Mouse (Mus musculus) liver, embryonic 11.5 days (tissue): ENCODE data around the gene Ralgapa1. TPM values are rescaled to one million over a fixed set of nuclear protein-coding genes. Genes with fewer than 3 reads are reported as not detected.
"Not testable (repeated sequence)": the region's sequence is repeated elsewhere in the genome, so short reads cannot be mapped to it uniquely, and the experiment has no call there.

Experiments used
- ATAC-seq: fragments of 200-750 bp; cut with Nextera tagmentation; replicated peaks from 2 replicates; pipeline ENCODE4 v1.8.0; 2017; ENCODE audit warnings: moderate number of reproducible peaks, mild to moderate bottlenecking, moderate TSS enrichment, moderate library complexity; ENCODE audit not compliant: low FRiP score
- DNase-seq: peaks from one replicate; pipeline ENCODE4 v3.0.0-alpha.2; 2017; ENCODE audit warnings: low spot score
- H3K27ac ChIP-seq: fragments of 300-500 bp; sonication (generic); 2 replicates; pipeline ENCODE4 v1.5.1; 2014; ENCODE audit warnings: mild to moderate bottlenecking, low read depth, low read length, control low read depth
- H3K27me3 ChIP-seq: fragments of 300-500 bp; sonication (generic); replicated peaks from 2 replicates; pipeline ENCODE4 v1.6.1; 2014; ENCODE audit warnings: low read length, mixed read lengths; ENCODE audit not compliant: control insufficient read depth, insufficient read depth
- H3K36me3 ChIP-seq: fragments of 300-500 bp; sonication (generic); 2 replicates; pipeline ENCODE4 v1.6.1; 2014; ENCODE audit warnings: mild to moderate bottlenecking, low read length, moderate library complexity, mixed read lengths; ENCODE audit not compliant: control insufficient read depth, insufficient read depth
- H3K4me1 ChIP-seq: fragments of 300-500 bp; sonication (generic); replicated peaks from 2 replicates; pipeline ENCODE4 v1.6.1; 2014; ENCODE audit warnings: low read length, mixed read lengths; ENCODE audit not compliant: control insufficient read depth, insufficient read depth
- H3K4me2 ChIP-seq: fragments of 300-500 bp; sonication (generic); 2 replicates; pipeline ENCODE4 v1.6.1; 2014; ENCODE audit warnings: mild to moderate bottlenecking, control low read depth, moderate library complexity
- H3K4me3 ChIP-seq: fragments of 300-500 bp; sonication (generic); 2 replicates; pipeline ENCODE4 v1.5.1; 2014; ENCODE audit warnings: low read depth, low read length, control low read depth
- H3K9ac ChIP-seq: fragments of 300-500 bp; sonication (generic); 2 replicates; pipeline ENCODE4 v1.6.1; 2014; ENCODE audit warnings: low read depth, low read length, control low read depth
- H3K9me3 ChIP-seq: fragments of 300-500 bp; sonication (generic); 2 replicates; pipeline ENCODE4 v1.6.1; 2016; ENCODE audit warnings: low read length, inconsistent platforms, mixed read lengths; ENCODE audit not compliant: control insufficient read depth
- WGBS: fragments of 180-500 bp; shearing (Covaris S2); extraction: QIAGEN DNeasy Blood & Tissue Kit; methylation state at CpG from one replicate; pipeline ENCODE4 v1.1.7; 2014; 5-methylcytosine and 5-hydroxymethylcytosine counted together
- microRNA-seq: library from miRNA; unstranded; fragments of <30 nt; microRNA quantifications from one replicate; pipeline ENCODE4, GENCODE M21; 2017; ENCODE audit warnings: borderline number of aligned reads
- polyA plus RNA-seq: library from polyadenylated mRNA; unstranded; fragments of >200 nt; fragmentation: Nextera tagmentation; extraction: Ambion mirVana; gene quantifications from 2 replicates; pipeline ENCODE4 v1.2.1, GENCODE M21; 2014

Ralgapa1 gene
- polyA plus RNA-seq, 1 experiment from 2014 or later: 12.3 TPM

GRCm38 (mm10) chr12:55560025-55560690 lies 260.8 kb downstream of the Ralgapa1 start:
- ATAC-seq (no peak; the same call in 1 of the 2 replicates), DNase-seq (no peak)
- H3K4me3 ChIP-seq: peak overlapping the region; percentile 43
- H3K9ac ChIP-seq: 0 out of 2 replicates have a peak overlapping the region, but pooled peaks have one; percentile 4
- no peak overlapping the region for H3K27ac ChIP-seq
- no peaks in the 10 kb centered on the region for H3K27me3 ChIP-seq
- H3K36me3 ChIP-seq: no peaks in the 10 kb centered on the region
- no peaks in the 10 kb centered on the region for H3K4me1 ChIP-seq
- H3K4me2 ChIP-seq: peak overlapping the region; percentile 57
- no peaks in the 10 kb centered on the region for H3K9me3 ChIP-seq
- WGBS: 11% methylated on average over 19 of the region's 19 CpGs

- Histone ChIP-seq H3K9me3 (no peaks in the 10 kb centered on the region), H3K9ac (no peak overlapping the region), H3K27ac (no peak overlapping the region), H3K36me3 (no peaks in the 10 kb centered on the region), H3K27me3 (no peaks in the 10 kb centered on the region), H3K4me2 (no peak overlapping the region; the same call in 1 of the 2 replicates), H3K4me1 (no peaks in the 10 kb centered on the region), H3K4me3 (no peak overlapping the region)
- DNase-seq (no peak), ATAC-seq (no peak)
- WGBS: 83% methylated on average over 12 of the region's 12 CpGs
These were observed 261.6 kb downstream of the Ralgapa1 start for GRCm38 (mm10) chr12:55559184-55559855.

DNA sequence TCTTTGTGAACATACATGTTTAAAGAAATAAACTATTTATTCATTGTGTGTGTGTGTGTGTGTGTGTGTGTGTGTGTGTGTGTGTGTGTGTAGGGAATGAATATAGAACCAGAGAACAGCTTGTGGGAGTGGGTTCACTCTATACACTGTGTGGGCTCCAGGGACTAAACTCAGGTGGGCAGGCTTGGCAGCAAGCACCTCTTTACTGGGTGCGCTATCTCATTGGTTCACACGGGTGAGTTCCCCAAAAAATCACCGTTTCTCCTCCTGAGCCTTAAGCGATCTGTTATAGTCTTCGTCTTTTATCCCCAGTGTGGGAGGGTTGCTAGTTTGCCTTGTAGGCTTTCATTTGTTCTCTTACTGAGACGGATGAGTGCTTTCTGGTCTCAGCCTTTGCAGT lies 263.1 kb downstream of the Ralgapa1 start:
- no peak overlapping the region for H3K9ac ChIP-seq
- H3K9me3 ChIP-seq: no peaks in the 10 kb centered on the region
- no peaks in the 10 kb centered on the region for H3K27me3 ChIP-seq
- ATAC-seq: no peak
- 78% methylated on average over 6 of the region's 6 CpGs for WGBS
- no peak overlapping the region for H3K4me3 ChIP-seq
- no peak overlapping the region for H3K4me2 ChIP-seq
- H3K27ac ChIP-seq: no peak overlapping the region
- DNase-seq: no peak
- no peaks in the 10 kb centered on the region for H3K36me3 ChIP-seq
- H3K4me1 ChIP-seq: no peaks in the 10 kb centered on the region

DNA sequence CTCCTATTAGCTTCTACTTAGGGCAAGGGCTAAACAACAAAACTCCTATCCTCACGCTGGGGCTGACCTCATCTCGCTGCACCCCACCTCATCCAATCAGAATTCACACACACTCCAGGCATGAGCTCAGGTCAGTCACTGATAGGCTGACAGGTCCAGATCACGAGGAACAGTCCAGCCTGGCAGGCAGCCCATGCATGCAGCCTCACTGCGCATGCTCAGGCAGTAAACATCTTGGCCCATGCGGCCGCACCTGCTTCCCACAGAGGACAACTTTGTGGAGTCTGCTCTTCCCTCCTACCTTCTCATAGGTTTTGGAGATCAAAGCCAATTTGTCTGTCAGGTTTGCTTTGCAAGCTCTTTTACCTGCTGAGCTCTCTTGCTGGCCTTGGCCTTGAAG lies 266.1 kb downstream of the Ralgapa1 start:
- ATAC-seq, H3K36me3 ChIP-seq, H3K4me2 ChIP-seq, H3K4me3 ChIP-seq, H3K27me3 ChIP-seq, H3K4me1 ChIP-seq, H3K9ac ChIP-seq, DNase-seq, H3K9me3 ChIP-seq, H3K27ac ChIP-seq: not testable (repeated sequence)
- 78% methylated on average over 6 of the region's 6 CpGs for WGBS

Small RNA genes within 50 kb of the gene (microRNA-seq; reads per million reads assigned to microRNA genes)
- gene Gm23394: 1.4 reads per million

Other genes starting within 250 kb of the Ralgapa1 start
- gene Insm2, start 221.7 kb downstream of the Ralgapa1 start, polyA plus RNA-seq: 0.05 TPM in 1 of 2 replicates, not detected in the other
- 30.8 and 32.1 TPM in 2 replicates for gene Brms1l, start 15.2 kb upstream of the Ralgapa1 start, polyA plus RNA-seq